Mouse (Mus musculus) urinary bladder, postnatal 10 days (tissue): ENCODE data around the gene Ccdc88a.
"Not testable (repeated sequence)": the region's sequence is repeated elsewhere in the genome, so short reads cannot be mapped to it uniquely, and the experiment has no call there.

Source experiments
- DNase-seq: peaks from one replicate; pipeline ENCODE4 v3.0.0; 2022; ENCODE audit warnings: low spot score

Ccdc88a gene

GRCm38 (mm10) chr11:29474676-29475075, 101.2 kb downstream of the Ccdc88a start:
- no peak for DNase-seq

- no peak for DNase-seq
Observed at GRCm38 (mm10) chr11:29493135-29493534, 119.7 kb downstream of the Ccdc88a start.

- DNase-seq, result no peak
Observed at GRCm38 (mm10) chr11:29496962-29497361, 123.5 kb downstream of the Ccdc88a start.

GRCm38 (mm10) chr11:29503948-29504893, 130.8 kb downstream of the Ccdc88a start:
- no peak for DNase-seq

GRCm38 (mm10) chr11:29504899-29505625, 131.6 kb downstream of the Ccdc88a start:
- DNase-seq, result no peak

GRCm38 (mm10) chr11:29509421-29509820, 136.0 kb downstream of the Ccdc88a start:
- DNase-seq, result no peak

- no peak for DNase-seq
Observed at GRCm38 (mm10) chr11:29512818-29513535, 139.5 kb downstream of the Ccdc88a start.

- DNase-seq, result no peak
Observed at GRCm38 (mm10) chr11:29514325-29514681, 140.8 kb downstream of the Ccdc88a start.

GRCm38 (mm10) chr11:29514682-29515412, 141.4 kb downstream of the Ccdc88a start, which contains the start of gene Prorsd1:
Prorsd1 (minus strand) TSS chr11:29515033.
- peak; percentile 48 for DNase-seq

GRCm38 (mm10) chr11:29525988-29526794, 152.7 kb downstream of the Ccdc88a start, which contains the start of gene Mtif2:
Mtif2 (plus strand) TSS chr11:29526408.
- peak; percentile 19 for DNase-seq

GRCm38 (mm10) chr11:29538201-29538600, 164.7 kb downstream of the Ccdc88a start:
- DNase-seq, result no peak

GRCm38 (mm10) chr11:29544225-29544945, 170.9 kb downstream of the Ccdc88a start:
- DNase-seq, result no peak

- not testable (repeated sequence) for DNase-seq
Observed at GRCm38 (mm10) chr11:29545150-29545752, 171.8 kb downstream of the Ccdc88a start.

- DNase-seq, result not testable (repeated sequence)
Observed at GRCm38 (mm10) chr11:29546297-29546696, 172.8 kb downstream of the Ccdc88a start.

GRCm38 (mm10) chr11:29546762-29547161, 173.3 kb downstream of the Ccdc88a start:
- DNase-seq, result no peak

- DNase-seq, result no peak
Observed at GRCm38 (mm10) chr11:29547249-29547751, 173.8 kb downstream of the Ccdc88a start.

- peak; percentile 81 for DNase-seq
Observed at GRCm38 (mm10) chr11:29547752-29548503, 174.5 kb downstream of the Ccdc88a start, which contains the start of the genes Clhc1 and Rps27a. Clhc1 (plus strand) TSS chr11:29547950. Rps27a (minus strand) TSS chr11:29548109.
